Mouse (Mus musculus): ENCODE measurements around the gene Bean1.
"Not testable (repeated sequence)": the region's sequence is repeated elsewhere in the genome, so short reads cannot be mapped to it uniquely, and the experiment has no call there.

The Bean1 gene

GRCm38 (mm10) chr8:104247054-104247907, 77.0 kb downstream of the Bean1 start:
- no peak for DNase-seq

DNA sequence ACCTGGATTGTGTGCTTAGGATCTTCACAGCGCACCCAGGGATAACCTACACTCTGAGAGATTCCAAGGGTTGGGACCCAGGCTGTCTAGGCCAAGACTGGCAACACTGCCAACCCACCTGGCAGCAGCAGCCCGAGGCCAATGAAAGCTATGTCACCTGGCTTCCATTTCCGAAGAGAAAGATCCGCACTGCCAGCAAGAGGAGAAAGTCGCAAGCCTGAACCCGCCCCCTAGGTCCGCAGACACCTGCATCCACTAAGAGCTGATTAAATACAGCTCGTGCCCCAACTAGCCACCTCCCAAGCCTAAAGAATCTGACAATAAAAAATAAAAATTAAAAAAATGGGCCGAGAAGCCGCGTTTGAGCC, 77.7 kb downstream of the Bean1 start:
- peak; percentile 54 to 59 for DNase-seq

DNA sequence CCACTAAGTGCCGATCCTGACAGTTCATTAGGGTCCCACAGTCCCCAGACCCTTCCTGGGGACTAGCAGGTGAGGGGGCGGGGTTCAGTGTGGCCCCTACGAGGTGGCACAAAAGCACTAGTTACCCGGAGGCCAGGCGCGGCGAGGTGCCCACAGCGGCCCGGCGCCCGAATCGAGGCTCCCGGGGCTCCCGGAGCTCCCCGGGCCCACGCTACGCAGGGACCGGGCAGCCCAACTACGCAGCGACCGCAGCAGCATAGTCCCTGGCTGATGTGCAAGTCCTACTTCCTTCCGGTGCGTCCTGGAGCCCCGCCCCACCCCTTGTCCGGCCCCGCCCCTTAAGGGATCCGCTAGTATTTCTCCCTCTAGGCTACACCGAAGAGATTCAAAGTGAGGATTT, 78.0 kb downstream of the Bean1 start, which contains the start of gene Tk2:
Tk2 (minus strand) TSS at position 283 of the 400 bp plus-strand sequence.
- peak; percentile 89 to 90 for DNase-seq

DNA sequence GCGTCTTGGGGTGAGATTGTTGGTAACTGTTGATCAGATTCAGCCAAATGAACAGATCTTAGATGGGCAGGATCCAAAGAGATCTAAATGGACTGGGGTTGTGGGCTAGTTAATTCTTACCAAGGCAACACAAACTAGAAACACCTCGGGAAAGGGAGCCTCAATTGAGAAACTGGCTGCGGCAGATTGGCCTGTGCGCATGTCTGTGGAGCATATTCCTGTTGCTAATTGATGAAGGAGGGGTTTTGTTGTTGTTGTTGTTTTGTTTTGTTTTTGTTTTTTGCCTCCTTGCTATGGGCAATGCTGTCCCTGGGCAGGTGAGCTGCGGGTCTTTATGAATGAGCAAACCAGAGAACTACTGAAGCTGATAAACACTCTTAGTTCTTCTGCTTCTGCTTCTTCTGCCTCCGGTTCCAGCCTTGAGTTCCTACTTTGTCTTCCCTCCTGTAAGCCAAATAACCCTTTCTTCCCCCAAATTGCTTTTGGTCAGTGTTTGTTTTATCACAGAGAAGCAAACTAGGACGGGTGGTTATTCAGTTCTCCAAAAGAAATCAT, 79.3 kb downstream of the Bean1 start:
- no peak for DNase-seq

GRCm38 (mm10) chr8:104250439-104251367, 80.5 kb downstream of the Bean1 start, which contains the start of gene Cklf:
Gene Cklf, plus strand, starts transcription at chr8:104250861.
- DNase-seq = peak; percentile 86 to 92

DNA sequence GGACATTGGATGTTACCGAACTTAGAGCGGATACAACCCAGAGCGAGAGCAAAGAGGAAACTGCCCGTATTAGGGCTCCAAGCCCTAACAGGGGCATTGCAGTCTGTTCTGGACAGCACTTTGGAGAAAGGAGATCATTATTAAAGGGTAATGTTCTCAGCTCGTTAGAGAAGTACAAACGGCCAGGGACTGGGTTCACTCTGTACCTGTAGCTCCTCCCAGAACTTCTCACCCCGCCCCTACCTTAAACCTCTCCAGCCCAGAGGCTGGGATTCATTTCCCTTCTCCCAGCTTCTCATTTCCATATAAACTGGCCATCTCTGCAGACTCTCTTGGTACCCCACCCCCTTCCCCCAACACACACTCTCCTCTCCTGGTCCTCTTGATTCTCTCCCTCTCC, 81.2 kb downstream of the Bean1 start:
- no peak for DNase-seq

GRCm38 (mm10) chr8:104253016-104253415, 82.8 kb downstream of the Bean1 start:
- peak; percentile 40 to 42 for DNase-seq

- DNase-seq = not testable (repeated sequence)
Observed at GRCm38 (mm10) chr8:104261802-104262201, 91.6 kb downstream of the Bean1 start.

- peak; percentile 78 to 88 for DNase-seq
Observed at GRCm38 (mm10) chr8:104264271-104264935, 94.2 kb downstream of the Bean1 start.

DNA sequence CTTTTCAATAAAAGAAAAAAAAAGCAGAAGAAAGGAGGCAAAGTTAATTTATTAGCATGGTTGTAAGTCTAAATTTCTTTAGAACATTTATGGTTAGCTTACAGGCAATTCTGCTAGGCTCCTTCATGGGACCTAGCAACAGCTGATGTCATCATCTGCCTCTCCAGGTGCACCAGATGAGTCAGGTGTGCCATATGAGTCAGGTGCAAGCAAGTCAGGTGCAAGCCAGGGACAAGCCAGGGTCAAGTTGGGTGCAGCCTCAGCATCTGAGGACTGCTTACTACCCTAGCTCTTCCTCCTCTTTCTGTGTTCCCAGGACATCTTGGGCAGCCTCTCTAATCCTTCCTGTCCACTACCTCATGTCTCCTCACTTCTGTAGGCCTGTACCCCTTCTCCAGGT, 98.1 kb downstream of the Bean1 start:
- DNase-seq = no peak

All from cerebellum, postnatal 10 days (tissue).